Mouse (Mus musculus) naive thymus-derived CD4-positive, alpha-beta T cell, adult 2 months (primary cell): ENCODE data around the gene Tmem203.
A peak's percentile ranks its signal among the peaks of the same experiment; 100 is the strongest.

ENCODE experiments used
- DNase-seq: peaks from one replicate; pipeline ENCODE4 v3.0.0-alpha.2; 2011; ENCODE audit warnings: low read depth

Gene Tmem203

GRCm38 (mm10) chr2:25263623-25264285, 8.5 kb downstream of the Tmem203 start:
- no peak for DNase-seq

GRCm38 (mm10) chr2:25264286-25264660, 9.0 kb downstream of the Tmem203 start:
- DNase-seq, result no peak

DNA sequence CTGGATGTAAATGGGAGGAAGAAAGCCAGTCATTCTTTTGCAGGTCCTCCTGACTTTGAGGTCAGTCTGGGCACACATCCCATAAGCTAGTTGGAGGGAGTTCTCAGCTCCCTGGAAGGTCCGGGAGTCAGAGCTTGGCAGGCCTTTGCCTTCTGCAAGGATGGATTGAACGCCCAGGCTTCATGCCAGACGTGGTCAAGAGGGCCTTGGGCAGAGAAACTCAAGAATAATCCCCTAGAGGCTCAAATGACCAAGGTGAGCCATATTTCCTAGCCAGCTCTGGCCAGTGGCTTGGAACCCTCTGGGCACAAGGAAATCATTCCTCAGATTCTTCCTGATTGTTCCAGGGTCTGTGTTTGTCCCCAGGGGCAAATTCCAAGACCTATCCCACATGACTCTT, 9.6 kb downstream of the Tmem203 start:
- DNase-seq, result no peak

DNA sequence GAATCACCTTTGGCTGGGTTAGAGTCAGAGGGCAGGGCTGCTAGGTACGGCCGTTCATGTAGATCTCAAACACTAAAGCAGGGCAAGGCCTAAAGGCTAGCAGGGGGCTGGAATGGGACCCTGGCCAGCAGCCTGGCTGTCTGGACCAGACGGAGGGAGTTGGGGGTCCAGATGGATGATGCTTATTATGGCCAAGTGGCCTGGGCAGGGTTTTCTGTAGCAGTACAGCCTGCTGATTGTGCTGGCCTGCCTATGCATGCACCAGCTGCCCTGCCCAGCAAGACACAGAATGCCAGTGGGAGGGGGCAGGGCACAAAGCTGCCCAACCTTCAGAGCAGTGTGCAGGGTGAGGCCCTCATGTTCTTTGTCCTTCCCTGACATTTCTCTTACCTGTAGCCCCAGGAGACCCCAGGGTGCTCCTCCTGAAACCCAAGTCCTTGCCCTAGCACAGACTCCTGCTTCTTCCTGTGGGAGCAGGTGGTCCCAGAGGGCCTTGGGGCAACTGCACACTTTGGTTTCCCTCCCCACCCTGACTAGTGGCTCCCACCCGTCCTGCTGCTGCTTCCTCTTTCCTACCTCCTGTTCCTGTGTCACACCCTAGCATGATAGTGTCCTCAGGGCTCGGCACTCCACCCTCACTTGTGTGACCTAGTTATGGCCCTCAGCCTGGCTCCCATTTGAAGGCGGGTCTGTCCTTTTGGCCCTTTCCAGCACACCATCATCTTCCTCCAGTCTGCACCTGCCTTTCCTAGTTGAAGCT, 10.8 kb downstream of the Tmem203 start:
- DNase-seq, result no peak

DNA sequence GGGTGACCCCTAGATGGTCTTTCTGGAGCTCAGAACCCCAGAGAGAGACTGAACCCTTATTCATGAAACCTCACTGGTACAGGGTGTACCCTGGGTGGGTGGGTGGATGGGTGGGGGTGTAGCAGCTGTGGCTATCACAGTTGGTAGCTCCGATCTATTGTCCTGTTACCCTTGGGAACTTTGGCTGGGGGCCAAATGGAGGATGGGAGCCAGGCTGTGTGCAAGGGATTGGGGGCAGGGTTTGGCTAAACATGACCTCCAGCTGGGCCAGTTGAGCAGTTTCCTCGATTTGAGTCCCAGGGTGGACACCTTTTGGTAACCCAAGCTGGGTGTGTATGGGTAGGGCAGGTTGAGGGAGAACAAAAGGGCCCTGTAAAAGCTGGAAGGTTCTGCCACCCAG, 11.5 kb downstream of the Tmem203 start:
- DNase-seq, result no peak

- no peak for DNase-seq
These were observed 12.0 kb downstream of the Tmem203 start for GRCm38 (mm10) chr2:25267241-25267640.

DNA sequence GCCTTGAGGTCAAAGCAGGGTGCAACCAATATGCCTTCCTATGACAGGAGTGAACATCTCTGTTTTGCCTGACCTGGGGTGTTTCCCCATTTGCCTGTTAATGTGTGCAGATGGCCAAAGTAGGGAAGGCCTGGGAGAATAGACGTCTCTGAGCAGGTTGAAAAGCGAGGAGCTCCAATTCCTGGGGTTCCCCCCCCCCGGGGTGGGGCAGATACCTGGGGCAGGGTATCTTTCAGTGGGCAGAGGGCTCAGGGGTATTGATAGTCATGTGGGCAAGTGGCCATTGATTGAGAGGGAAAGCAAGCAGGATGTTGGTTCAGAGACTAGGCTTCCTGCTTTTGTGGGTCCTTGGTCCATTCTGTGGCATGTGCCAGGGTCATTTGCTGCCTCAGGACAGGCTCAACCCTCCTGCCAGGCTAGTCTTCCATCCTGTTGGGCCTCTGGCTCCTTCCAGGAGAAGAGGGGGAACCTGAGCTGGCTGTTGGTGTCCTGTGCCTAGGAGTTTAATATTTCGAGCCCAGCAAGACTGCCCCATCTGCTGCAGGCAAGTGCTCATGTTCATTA, 12.6 kb downstream of the Tmem203 start:
- DNase-seq, result no peak

GRCm38 (mm10) chr2:25271827-25272511, 16.7 kb downstream of the Tmem203 start, which contains the start of the genes Ssna1 and Anapc2:
TSS of gene Ssna1 (minus strand) at chr2:25272438.
TSS of gene Anapc2 (plus strand) at chr2:25272478.
- peak; percentile 98 for DNase-seq

DNA sequence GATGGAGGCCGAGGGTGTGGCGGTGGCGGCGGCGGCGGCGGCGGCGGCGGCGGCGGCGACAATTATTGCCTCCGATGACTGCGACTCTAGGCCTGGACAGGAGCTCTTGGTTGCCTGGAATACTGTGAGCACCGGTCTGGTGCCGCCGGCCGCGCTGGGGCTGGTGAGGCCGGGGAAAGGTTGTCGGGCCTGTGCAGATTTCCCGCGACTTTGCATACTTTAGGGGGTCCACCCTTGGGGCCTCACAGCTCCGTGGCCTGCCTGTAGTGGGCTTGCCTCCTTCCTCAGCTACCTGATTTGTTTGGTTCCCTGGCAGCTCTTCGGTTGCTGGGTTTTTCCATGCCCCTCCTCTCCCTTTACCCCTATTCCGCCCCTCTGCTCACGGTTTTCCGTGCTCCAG, 17.3 kb downstream of the Tmem203 start:
- DNase-seq, result no peak

- DNase-seq, result no peak
These were observed 17.8 kb downstream of the Tmem203 start for GRCm38 (mm10) chr2:25273010-25273409.

DNA sequence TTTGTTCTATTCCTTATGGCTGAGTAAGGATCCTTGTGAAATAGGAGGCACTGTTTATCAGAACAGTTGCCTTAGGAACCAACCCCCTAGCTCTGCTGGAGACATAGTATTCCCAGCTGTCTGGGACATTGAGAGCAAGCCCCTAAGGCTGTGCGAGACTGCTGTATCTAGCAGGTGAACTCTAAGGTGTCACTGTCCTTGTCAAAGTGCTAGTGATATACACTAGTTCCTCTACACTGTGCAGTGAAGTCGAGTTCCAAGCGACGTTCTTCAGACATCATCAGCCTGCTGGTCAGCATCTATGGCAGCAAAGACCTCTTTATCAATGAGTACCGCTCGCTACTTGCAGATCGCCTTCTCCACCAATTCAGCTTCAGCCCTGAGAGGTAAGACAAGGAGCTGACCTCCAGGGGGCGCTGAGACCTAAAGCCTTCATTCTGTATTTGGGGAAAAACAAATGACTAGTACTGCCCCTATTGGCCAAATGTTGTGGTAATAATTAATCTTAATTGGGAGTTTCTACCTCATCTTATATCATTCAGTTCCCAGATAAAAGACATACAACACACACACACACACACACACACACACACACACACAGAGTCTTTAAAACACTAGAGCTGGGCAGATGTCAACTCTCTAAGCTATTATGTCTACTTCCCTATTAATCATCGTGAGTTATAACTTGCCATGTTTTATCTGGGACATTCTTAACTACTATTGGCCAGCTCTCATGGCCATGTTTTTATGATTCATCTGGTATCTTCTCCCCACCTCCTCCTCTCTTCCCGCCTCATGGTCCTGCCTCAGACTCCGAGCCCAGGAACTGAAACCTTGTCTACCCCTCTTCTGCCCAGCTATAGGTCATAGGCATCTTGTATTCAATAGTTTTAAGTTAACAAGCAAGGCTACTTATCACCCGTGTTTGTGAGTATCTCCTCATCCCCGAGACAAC, 24.0 kb downstream of the Tmem203 start:
- peak; percentile 88 for DNase-seq

- no peak for DNase-seq
These were observed 30.3 kb downstream of the Tmem203 start for GRCm38 (mm10) chr2:25285551-25285950.

GRCm38 (mm10) chr2:25286314-25286713, 31.1 kb downstream of the Tmem203 start:
- DNase-seq, result no peak

GRCm38 (mm10) chr2:25286837-25287636, 31.8 kb downstream of the Tmem203 start:
- no peak for DNase-seq

GRCm38 (mm10) chr2:25287927-25288649, 32.8 kb downstream of the Tmem203 start, which contains the start of gene Tmem210:
TSS of gene Tmem210 (plus strand) at chr2:25288145.
- no peak for DNase-seq

DNA sequence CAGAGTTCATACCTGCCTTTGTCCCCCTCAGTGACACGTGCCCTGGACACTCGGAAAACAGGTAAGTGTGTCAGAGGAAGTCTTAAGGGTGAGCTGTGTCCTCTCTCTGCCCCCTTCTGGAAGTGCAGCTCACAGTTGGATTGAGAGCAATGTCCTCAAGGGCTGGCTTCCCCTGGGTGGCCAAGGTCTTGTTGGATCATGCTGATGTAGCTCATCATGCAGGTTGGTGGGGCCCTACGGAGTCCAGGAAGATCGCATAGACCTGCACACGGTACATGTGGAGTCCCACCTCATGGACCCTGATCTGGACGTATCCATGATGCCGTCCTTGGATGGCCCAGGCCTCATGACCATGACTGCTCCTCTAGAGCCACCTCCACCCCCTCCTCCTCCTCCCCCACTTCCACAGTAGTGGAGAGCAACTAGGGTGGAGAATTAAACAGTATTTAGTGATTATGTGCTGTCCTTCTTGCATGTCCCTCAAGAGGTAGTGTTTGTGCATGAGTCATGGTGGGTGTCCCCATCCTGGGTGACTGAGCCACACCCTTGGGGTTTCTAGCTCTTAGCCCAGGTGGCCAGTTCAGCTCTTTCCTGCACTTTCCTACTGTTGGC, 33.6 kb downstream of the Tmem203 start:
- DNase-seq, result no peak

- DNase-seq, result no peak
These were observed 34.4 kb downstream of the Tmem203 start, which contains the start of gene Lrrc26 for GRCm38 (mm10) chr2:25289651-25290050. TSS of gene Lrrc26 (plus strand) at chr2:25289915.

- no peak for DNase-seq
These were observed 35.0 kb downstream of the Tmem203 start for GRCm38 (mm10) chr2:25290101-25290815.

- no peak for DNase-seq
These were observed 35.5 kb downstream of the Tmem203 start for GRCm38 (mm10) chr2:25290816-25291130.
